16 mouse cellular contexts compared by ENCODE assay signal in the genomic region with DNA sequence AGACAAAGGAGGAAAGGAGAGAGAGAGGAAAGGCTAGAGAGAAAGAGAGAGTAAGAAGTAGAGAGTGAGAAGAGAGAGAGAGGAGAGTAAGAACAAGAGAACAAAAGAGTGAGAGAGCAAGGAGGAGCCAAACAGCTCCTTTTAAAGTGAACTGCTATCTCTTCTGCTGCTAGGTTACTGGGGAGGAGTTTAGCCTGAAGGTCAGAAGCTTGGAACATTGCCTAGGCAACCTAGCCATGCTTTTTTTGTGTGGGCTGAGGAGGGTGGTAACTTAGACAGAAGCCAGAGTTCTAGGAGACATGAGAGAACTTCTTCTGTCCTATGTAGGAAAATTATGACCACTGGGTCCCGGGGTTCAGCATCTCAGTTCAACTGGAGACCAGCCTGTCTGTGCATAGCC.
"Had no signal": no experiment of that assay in that cellular context is flagged by ENCODE, and none has a peak within 500 bp of the region (broad histone marks: within the 10 kb centered on the region; RNA-seq: fewer than 3 reads in every experiment).

No protein-coding gene starts in this region.

- DNase-seq: kidney, adult 9 months; liver; liver, embryonic 13.5 days; liver, postnatal 0 days; lung, postnatal 14 days; retina, postnatal 1 day; thymus, adult 2 months; thymus, postnatal 25 days had no signal

- ATAC-seq: intestine, embryonic 16.5 days; liver, postnatal 0 days; midbrain, embryonic 16.5 days had no signal

- H3K36me3 ChIP-seq: limb, embryonic 12.5 days; liver, embryonic 13.5 days; lung, embryonic 15.5 days; midbrain, embryonic 12.5 days; neural tube, embryonic 13.5 days; stomach, embryonic 15.5 days had no signal

- H3K9ac ChIP-seq: limb, embryonic 12.5 days; liver, embryonic 13.5 days; liver, postnatal 0 days; lung, embryonic 15.5 days; midbrain, embryonic 12.5 days; neural tube, embryonic 13.5 days; stomach, embryonic 15.5 days had no signal

- H3K27me3 ChIP-seq: limb, embryonic 12.5 days; liver, embryonic 13.5 days; lung, embryonic 15.5 days; midbrain, embryonic 12.5 days; neural tube, embryonic 13.5 days; stomach, embryonic 15.5 days had no signal

- H3K9me3 ChIP-seq: liver, embryonic 13.5 days; lung, embryonic 15.5 days; midbrain, embryonic 12.5 days; stomach, embryonic 15.5 days had no signal

- H3K4me3 ChIP-seq: limb, embryonic 12.5 days; liver, embryonic 13.5 days; lung, embryonic 15.5 days; midbrain, embryonic 12.5 days; neural tube, embryonic 13.5 days; stomach, embryonic 15.5 days had no signal

- H3K4me2 ChIP-seq: limb, embryonic 12.5 days; liver, embryonic 13.5 days; lung, embryonic 15.5 days; midbrain, embryonic 12.5 days; neural tube, embryonic 13.5 days; stomach, embryonic 15.5 days had no signal

- H3K4me1 ChIP-seq: limb, embryonic 12.5 days; liver, embryonic 13.5 days; lung, embryonic 15.5 days; midbrain, embryonic 12.5 days; neural tube, embryonic 13.5 days; stomach, embryonic 15.5 days had no signal

- H3K27ac ChIP-seq: limb, embryonic 12.5 days; liver, embryonic 13.5 days; lung, embryonic 15.5 days; macrophage; midbrain, embryonic 12.5 days; neural tube, embryonic 13.5 days; stomach, embryonic 15.5 days had no signal
